Mouse (Mus musculus) kidney, embryonic 14.5 days (tissue): ENCODE measurements around the gene Pacs1. TPM values are rescaled to one million over a fixed set of nuclear protein-coding genes. Genes with fewer than 3 reads are reported as not detected.

Experiments used
- microRNA-seq: library from miRNA; unstranded; fragments of <30 nt; microRNA quantifications from one replicate; pipeline ENCODE4, GENCODE M21; 2016
- polyA plus RNA-seq: library from polyadenylated mRNA; unstranded; fragments of >200 nt; fragmentation: Nextera tagmentation; extraction: Ambion mirVana; gene quantifications from 2 replicates; pipeline ENCODE4 v1.2.1, GENCODE M21; 2014

Gene Pacs1
- polyA plus RNA-seq, 1 experiment from 2014 or later, result 30.4 TPM

Small RNA genes lying within 50 kb of the gene (microRNA-seq; reads per million reads assigned to microRNA genes)
- gene Gm27468, result not detected

Other genes starting within 250 kb of the Pacs1 start
- 3.5 and 7.9 TPM in 2 replicates for gene Slc29a2, start 249.3 kb downstream of the Pacs1 start, polyA plus RNA-seq
- 35.7 and 44.8 TPM in 2 replicates for gene B4gat1, start 234.3 kb downstream of the Pacs1 start, polyA plus RNA-seq
- gene AC124502.3, start 234.2 kb downstream of the Pacs1 start, polyA plus RNA-seq, result 1.2 and 1.5 TPM in 2 replicates
- gene Brms1, start 231.8 kb downstream of the Pacs1 start, polyA plus RNA-seq, result 43.3 and 57.5 TPM in 2 replicates
- 2.5 and 4.8 TPM in 2 replicates for gene Rin1, start 222.6 kb downstream of the Pacs1 start, polyA plus RNA-seq
- 44.2 and 57.9 TPM in 2 replicates for gene Cd248, start 205.0 kb downstream of the Pacs1 start, polyA plus RNA-seq
- gene Tmem151a, start 187.6 kb downstream of the Pacs1 start, polyA plus RNA-seq, result 1.2 and 1.7 TPM in 2 replicates
- gene Yif1a, start 184.6 kb downstream of the Pacs1 start, polyA plus RNA-seq, result 114 and 115 TPM in 2 replicates
- gene Cnih2, start 174.6 kb downstream of the Pacs1 start, polyA plus RNA-seq, result 23.1 and 26.5 TPM in 2 replicates
- gene Rab1b, start 166.0 kb downstream of the Pacs1 start, polyA plus RNA-seq, result 273 and 286 TPM in 2 replicates
- gene Klc2, start 154.6 kb downstream of the Pacs1 start, polyA plus RNA-seq, result 15.4 and 24.5 TPM in 2 replicates
- gene Sf3b2, start 22.3 kb upstream of the Pacs1 start, polyA plus RNA-seq, result 293 and 384 TPM in 2 replicates
- 2.9 and 4.4 TPM in 2 replicates for gene Gal3st3, start 25.2 kb upstream of the Pacs1 start, polyA plus RNA-seq
- gene Catsper1, start 62.6 kb upstream of the Pacs1 start, polyA plus RNA-seq, result not detected in 2 replicates
- gene Cst6, start 76.5 kb upstream of the Pacs1 start, polyA plus RNA-seq, result 1.3 TPM in 1 of 2 replicates, not detected in the other
- gene Eif1ad, start 93.6 kb upstream of the Pacs1 start, polyA plus RNA-seq, result 49.9 and 57.1 TPM in 2 replicates
- gene Banf1, start 94.0 kb upstream of the Pacs1 start, polyA plus RNA-seq, result 527 and 609 TPM in 2 replicates
- gene Sart1, start 115.6 kb upstream of the Pacs1 start, polyA plus RNA-seq, result 74.2 and 80.6 TPM in 2 replicates
- 0.16 and 0.35 TPM in 2 replicates for gene Tsga10ip, start 129.4 kb upstream of the Pacs1 start, polyA plus RNA-seq
- 191 and 248 TPM in 2 replicates for gene Drap1, start 151.9 kb upstream of the Pacs1 start, polyA plus RNA-seq
- gene AI837181, start 152.0 kb upstream of the Pacs1 start, polyA plus RNA-seq, result 39.0 and 40.8 TPM in 2 replicates
- gene Fosl1, start 174.4 kb upstream of the Pacs1 start, polyA plus RNA-seq, result not detected in 2 replicates
- gene Ccdc85b, start 184.8 kb upstream of the Pacs1 start, polyA plus RNA-seq, result 8.5 and 11.3 TPM in 2 replicates
- gene Fibp, start 187.5 kb upstream of the Pacs1 start, polyA plus RNA-seq, result 122 and 125 TPM in 2 replicates
- gene Ctsw, start 195.4 kb upstream of the Pacs1 start, polyA plus RNA-seq, result 0.54 TPM in 2 replicates
- gene Efemp2, start 200.8 kb upstream of the Pacs1 start, polyA plus RNA-seq, result 109 and 139 TPM in 2 replicates
- gene Mus81, start 215.3 kb upstream of the Pacs1 start, polyA plus RNA-seq, result 36.2 and 42.2 TPM in 2 replicates
- 3,114 and 3,144 TPM in 2 replicates for gene Cfl1, start 217.3 kb upstream of the Pacs1 start, polyA plus RNA-seq
- gene 1700020D05Rik, start 230.7 kb upstream of the Pacs1 start, polyA plus RNA-seq, result 0.19 TPM in 1 of 2 replicates, not detected in the other
- 5.7 and 6.5 TPM in 2 replicates for gene Snx32, start 237.4 kb upstream of the Pacs1 start, polyA plus RNA-seq